ENCODE assay signal across 22 mouse cellular contexts in the genomic region with DNA sequence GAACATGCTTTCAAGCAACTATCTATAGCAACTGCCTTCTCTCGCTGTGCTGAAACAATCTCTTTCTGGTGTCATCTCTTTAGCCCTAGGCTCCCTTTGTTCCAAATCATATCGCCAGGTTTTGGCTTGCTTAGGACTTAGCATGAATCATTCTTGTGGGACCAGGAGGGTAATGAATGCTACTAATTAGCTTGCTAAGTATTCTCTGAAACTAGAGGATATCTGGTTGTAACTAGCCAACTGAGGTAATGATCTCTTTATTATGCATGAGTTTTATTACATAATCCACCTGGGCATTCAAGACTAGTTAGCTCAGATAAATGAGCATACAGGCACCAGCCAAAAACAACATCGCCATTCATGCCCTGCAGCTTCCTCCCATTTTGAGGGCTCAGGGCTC. TPM values are rescaled to one million over a fixed set of nuclear protein-coding genes. Genes with fewer than 3 reads are reported as not detected.
A peak's percentile ranks its signal among the peaks of the same experiment; 100 is the strongest.
DNase-seq lines count a peak whose midpoint lies in the region; ATAC-seq and TF ChIP-seq lines count a peak whose summit lies in the region.
"Had no signal": no experiment of that assay in that cellular context is flagged by ENCODE, and none has a peak within 500 bp of the region (broad histone marks: within the 10 kb centered on the region; RNA-seq: fewer than 3 reads in every experiment).

No protein-coding gene starts in this region.

- H3K4me3 ChIP-seq in hindbrain, embryonic 13.5 days = no peak overlapping the region
- H3K4me3 ChIP-seq in hindbrain, embryonic 10.5 days = no peak overlapping the region
- H3K4me3 ChIP-seq in neural tube, embryonic 14.5 days (ENCODE audit: low read depth, low read length) = no peak overlapping the region
- H3K4me3 ChIP-seq in hindbrain, postnatal 0 days (ENCODE audit: low read length) = no peak overlapping the region
- H3K4me3 ChIP-seq in forebrain, embryonic 11.5 days (ENCODE audit: low read depth, low read length) = no peak overlapping the region
- H3K4me3 ChIP-seq: embryonic facial prominence, embryonic 15.5 days; erythroblast, embryonic 14.5 days; forebrain, embryonic 12.5 days; heart, embryonic 13.5 days had no signal

- ATAC-seq in hindbrain, embryonic 13.5 days (ENCODE audit: low FRiP score) = peak; percentile 53; the same call in 1 of the 2 replicates
- peak; percentile 65; the same call in 1 of the 2 replicates for ATAC-seq in neural tube, embryonic 14.5 days (ENCODE audit: low read depth)
- ATAC-seq in hindbrain, postnatal 0 days = no peak
- ATAC-seq in forebrain, embryonic 11.5 days (replicated peaks; ENCODE audit: low FRiP score) = no peak
- ATAC-seq: forebrain, postnatal 0 days; inflammation-experienced regulatory T-cells, adult 6 months; intestine, postnatal 0 days had no signal

- no peak for DNase-seq in hindbrain, embryonic 10.5 days (ENCODE audit: low spot score)
- DNase-seq in neural tube, embryonic 10.5 days (ENCODE audit: extremely low spot score, low spot score) = no peak
- DNase-seq in gonadal fat pad, adult 2 months (ENCODE audit: low read depth) = peak; percentile 57
- DNase-seq in hindbrain, postnatal 0 days (ENCODE audit: low spot score) = peak; percentile 18
- DNase-seq in forebrain, embryonic 11.5 days (ENCODE audit: low spot score) = no peak
- DNase-seq in urinary bladder, adult 18-20 months (ENCODE audit: low spot score in 2 of 2) = no peak
- DNase-seq: adrenal gland, adult 8-10 months; cerebellum, adult 18-20 months; cerebellum, postnatal 10 days; embryo, embryonic 11 days; forebrain, postnatal 0 days; gastrocnemius, postnatal 14 days; heart, postnatal 36 days had no signal

- H3K36me3 ChIP-seq in hindbrain, embryonic 13.5 days = no peaks in the 10 kb centered on the region
- H3K36me3 ChIP-seq in hindbrain, embryonic 10.5 days = no peaks in the 10 kb centered on the region
- no peaks in the 10 kb centered on the region for H3K36me3 ChIP-seq in neural tube, embryonic 14.5 days (ENCODE audit: control insufficient read depth, insufficient read depth, low read length)
- H3K36me3 ChIP-seq in hindbrain, postnatal 0 days (ENCODE audit: insufficient read depth, low read length) = no peaks in the 10 kb centered on the region
- no peaks in the 10 kb centered on the region for H3K36me3 ChIP-seq in forebrain, embryonic 11.5 days (ENCODE audit: control insufficient read depth, insufficient read depth, low read length)
- H3K36me3 ChIP-seq: embryonic facial prominence, embryonic 15.5 days; forebrain, embryonic 12.5 days had no signal

- no peak overlapping the region for H3K4me2 ChIP-seq in hindbrain, embryonic 13.5 days
- H3K4me2 ChIP-seq in neural tube, embryonic 14.5 days (ENCODE audit: low read depth, low read length) = no peak overlapping the region
- H3K4me2 ChIP-seq in hindbrain, postnatal 0 days (ENCODE audit: low read depth, low read length) = no peak overlapping the region
- H3K4me2 ChIP-seq in forebrain, embryonic 11.5 days (ENCODE audit: low read depth, low read length, severe bottlenecking) = no peak overlapping the region
- H3K4me2 ChIP-seq: embryonic facial prominence, embryonic 15.5 days; forebrain, embryonic 12.5 days; heart, embryonic 13.5 days had no signal

- H3K27ac ChIP-seq in hindbrain, embryonic 13.5 days = no peak overlapping the region
- H3K27ac ChIP-seq in hindbrain, embryonic 10.5 days = no peak overlapping the region
- H3K27ac ChIP-seq in neural tube, embryonic 14.5 days (ENCODE audit: low read depth, low read length) = no peak overlapping the region
- no peak overlapping the region for H3K27ac ChIP-seq in hindbrain, postnatal 0 days
- no peak overlapping the region for H3K27ac ChIP-seq in forebrain, embryonic 11.5 days (ENCODE audit: low read depth, low read length)
- H3K27ac ChIP-seq: embryonic facial prominence, embryonic 15.5 days; forebrain, embryonic 12.5 days; heart, embryonic 13.5 days had no signal

- H3K4me1 ChIP-seq in hindbrain, embryonic 13.5 days (replicated peaks) = peaks cover 37% of the 10 kb centered on the region
- H3K4me1 ChIP-seq in hindbrain, embryonic 10.5 days (replicated peaks) = peaks cover 15% of the 10 kb centered on the region
- H3K4me1 ChIP-seq in neural tube, embryonic 14.5 days (ENCODE audit: control insufficient read depth, insufficient read depth, low read length) = no peaks in the 10 kb centered on the region; the same call in none of the 2 replicates
- H3K4me1 ChIP-seq in hindbrain, postnatal 0 days (ENCODE audit: insufficient read depth, low read length) = peaks cover 3% of the 10 kb centered on the region; the same call in 1 of the 2 replicates
- H3K4me1 ChIP-seq in forebrain, embryonic 11.5 days (replicated peaks; ENCODE audit: control insufficient read depth, insufficient read depth, low read length) = 0 out of 2 replicates have a peak, but pooled peaks cover 2% of the 10 kb centered on the region
- H3K4me1 ChIP-seq: embryonic facial prominence, embryonic 15.5 days; heart, embryonic 13.5 days had no signal

- H3K9me3 ChIP-seq in hindbrain, embryonic 13.5 days = peaks cover 7% of the 10 kb centered on the region; the same call in 1 of the 2 replicates
- peaks cover 8% of the 10 kb centered on the region for H3K9me3 ChIP-seq in hindbrain, embryonic 10.5 days
- H3K9me3 ChIP-seq in neural tube, embryonic 14.5 days (ENCODE audit: control insufficient read depth, low read length) = no peaks in the 10 kb centered on the region
- H3K9me3 ChIP-seq in hindbrain, postnatal 0 days (ENCODE audit: low read length) = no peaks in the 10 kb centered on the region
- H3K9me3 ChIP-seq in forebrain, embryonic 11.5 days (ENCODE audit: control insufficient read depth, low read length) = no peaks in the 10 kb centered on the region; the same call in 1 of the 2 replicates
- H3K9me3 ChIP-seq: embryonic facial prominence, embryonic 15.5 days had no signal

- no peaks in the 10 kb centered on the region for H3K27me3 ChIP-seq in hindbrain, embryonic 13.5 days
- no peaks in the 10 kb centered on the region for H3K27me3 ChIP-seq in hindbrain, embryonic 10.5 days (ENCODE audit: insufficient read depth, poor library complexity, severe bottlenecking)
- H3K27me3 ChIP-seq in neural tube, embryonic 14.5 days (ENCODE audit: control insufficient read depth, insufficient read depth, low read length) = no peaks in the 10 kb centered on the region
- no peaks in the 10 kb centered on the region for H3K27me3 ChIP-seq in hindbrain, postnatal 0 days (ENCODE audit: insufficient read depth, low read length)
- H3K27me3 ChIP-seq in forebrain, embryonic 11.5 days (ENCODE audit: control insufficient read depth, insufficient read depth, low read length) = no peaks in the 10 kb centered on the region
- H3K27me3 ChIP-seq: CH12.LX; embryonic facial prominence, embryonic 15.5 days; forebrain, embryonic 12.5 days; heart, embryonic 13.5 days had no signal

- TF ChIP-seq CTCF in hindbrain, postnatal 0 days (IDR thresholded peaks at IDR 0.05; ENCODE audit: low read depth) = no peak

- WGBS in hindbrain, embryonic 13.5 days = 74% methylated on average over 3 of the region's 3 CpGs
- WGBS in hindbrain, embryonic 10.5 days = 91% methylated on average over 3 of the region's 3 CpGs
- 57% methylated on average over 3 of the region's 3 CpGs for WGBS in neural tube, embryonic 14.5 days
- WGBS in hindbrain, postnatal 0 days = 69% methylated on average over 3 of the region's 3 CpGs
- 83% methylated on average over 3 of the region's 3 CpGs for WGBS in forebrain, embryonic 11.5 days

- no peak overlapping the region for H3K9ac ChIP-seq in hindbrain, embryonic 13.5 days
- H3K9ac ChIP-seq in neural tube, embryonic 14.5 days (replicated peaks; ENCODE audit: low read depth, low read length) = no peak overlapping the region
- no peak overlapping the region for H3K9ac ChIP-seq in hindbrain, postnatal 0 days (replicated peaks; ENCODE audit: low read length)
- H3K9ac ChIP-seq in forebrain, embryonic 11.5 days (ENCODE audit: low read length) = no peak overlapping the region
- H3K9ac ChIP-seq: embryonic facial prominence, embryonic 15.5 days; forebrain, embryonic 12.5 days; forebrain, postnatal 0 days; heart, embryonic 13.5 days had no signal

RNA-seq across cellular contexts. Expression of a gene that starts 44.5 kb away (rescaled TPM):
- polyA plus RNA-seq in hindbrain, embryonic 13.5 days (2015; fragmentation: Nextera tagmentation; extraction: Ambion mirVana) = 21.7 and 23.0 TPM in 2 replicates
- polyA plus RNA-seq in hindbrain, embryonic 10.5 days (2016; fragmentation: Nextera tagmentation; extraction: Ambion mirVana) = 23.8 and 27.1 TPM in 2 replicates
- 19.6 and 20.2 TPM in 2 replicates for polyA plus RNA-seq in neural tube, embryonic 14.5 days (2014; fragmentation: Nextera tagmentation; extraction: Ambion mirVana)
- polyA plus RNA-seq in gonadal fat pad, adult 2 months (2012; rRNA removed) = 18.5 and 18.8 TPM in 2 replicates
- 3.7 and 10.1 TPM in 2 replicates for total RNA-seq in hindbrain, postnatal 0 days (2014; rRNA removed)
- 24.5 and 27.9 TPM in 2 replicates for polyA plus RNA-seq in hindbrain, postnatal 0 days (2015; fragmentation: Nextera tagmentation; extraction: Ambion mirVana)
- polyA plus RNA-seq in forebrain, embryonic 11.5 days (2014; fragmentation: Nextera tagmentation; extraction: Ambion mirVana) = 27.9 and 31.0 TPM in 2 replicates

Comparison
In these comparisons a context has a peak if more than half of its experiments do, and no peak if none do; other contexts are left out.
1. ATAC-seq: peak in hindbrain, embryonic 13.5 days (single experiment) and neural tube, embryonic 14.5 days (single experiment); none in hindbrain, postnatal 0 days (single experiment) and forebrain, embryonic 11.5 days (single experiment).
2. DNase-seq: peak in gonadal fat pad, adult 2 months (single experiment) and hindbrain, postnatal 0 days (single experiment); none in hindbrain, embryonic 10.5 days (single experiment), neural tube, embryonic 10.5 days (single experiment), forebrain, embryonic 11.5 days (single experiment) and urinary bladder, adult 18-20 months (0 of 2).